Mouse (Mus musculus) right cerebral cortex, postnatal 36 days (tissue): Measurements from ENCODE around the gene Tbc1d19.

Source experiments
- DNase-seq, 2 experiments: peaks; one replicate each; pipeline ENCODE4 v3.0.0; 2022; ENCODE audit warnings: low spot score in 2 of 2, mixed read lengths in 1 of 2

Gene Tbc1d19

GRCm38 (mm10) chr5:53950189-53950588 lies 140.8 kb downstream of the Tbc1d19 start:
- no peak for DNase-seq

GRCm38 (mm10) chr5:53953216-53953615 lies 143.8 kb downstream of the Tbc1d19 start:
- DNase-seq, result no peak
